Mouse (Mus musculus): ENCODE measurements around the gene Hexb.

Gene Hexb

GRCm38 (mm10) chr13:97197932-97198562 lies at the start of gene Hexb:
TSS of gene Hexb (minus strand) at chr13:97198357.
- POLR2A ChIA-PET: interaction anchor here in 3 of 4 experiments (0.5 to 19.2 kb wide), 41 partner anchors 8 to 623 kb away, joined by 3 to 247 read pairs (median 4); partner anchors contain the start of genes Fam169a (in 2 of the 3), Gfm2 (in 2 of the 3) and Nsa2 (in 2 of the 3)
- CTCF ChIA-PET: interaction anchor here in 2 of 4 experiments (0.6 to 1.0 kb wide), 3 partner anchors 10 to 1101 kb away, joined by 3 read pairs; no protein-coding TSS in a partner anchor

- ChIA-PET CTCF (interaction anchor here in 1 of 4 experiments (1.5 kb wide), 1 partner anchor 14 kb away, joined by 4 read pairs; no protein-coding TSS in a partner anchor), POLR2A (interaction anchor here in 3 of 4 experiments (0.8 to 17.0 kb wide), 15 partner anchors 9 to 324 kb away, joined by 3 to 340 read pairs (median 5); no protein-coding TSS in a partner anchor)
These were observed 49.6 kb upstream of the Hexb start for GRCm38 (mm10) chr13:97247754-97248153.

GRCm38 (mm10) chr13:97246217-97246616 lies 48.1 kb upstream of the Hexb start:
- ChIA-PET POLR2A (interaction anchor here (0.6 to 17.0 kb wide), 20 partner anchors 10 to 265 kb away, joined by 3 to 340 read pairs (median 4); no protein-coding TSS in a partner anchor), CTCF (interaction anchor here in 1 of 4 experiments (0.6 kb wide), 1 partner anchor 72 kb away, joined by 3 read pairs; no protein-coding TSS in a partner anchor)

GRCm38 (mm10) chr13:97245157-97245556 lies 47.0 kb upstream of the Hexb start:
- CTCF ChIA-PET: no interaction called here
- POLR2A ChIA-PET: interaction anchor here (0.5 to 17.0 kb wide), 24 partner anchors 8 to 335 kb away, joined by 3 to 340 read pairs (median 4); no protein-coding TSS in a partner anchor

GRCm38 (mm10) chr13:97244712-97245105 lies 46.6 kb upstream of the Hexb start:
- ChIA-PET CTCF (interaction anchor here in 2 of 4 experiments (0.6 to 1.0 kb wide), 2 partner anchors 305 to 694 kb away, joined by 3 to 5 read pairs; no protein-coding TSS in a partner anchor), POLR2A (interaction anchor here (0.5 to 17.0 kb wide), 38 partner anchors 8 to 336 kb away, joined by 3 to 340 read pairs (median 4); no protein-coding TSS in a partner anchor)

- ChIA-PET CTCF (interaction anchor here in 3 of 4 experiments (0.5 to 1.0 kb wide), 3 partner anchors 120 to 695 kb away, joined by 3 to 5 read pairs (median 3); no protein-coding TSS in a partner anchor), POLR2A (interaction anchor here (0.6 to 17.0 kb wide), 39 partner anchors 9 to 401 kb away, joined by 3 to 340 read pairs (median 4); no protein-coding TSS in a partner anchor)
These were observed 46.0 kb upstream of the Hexb start for GRCm38 (mm10) chr13:97243962-97244711.

GRCm38 (mm10) chr13:97242716-97243115 lies 44.6 kb upstream of the Hexb start:
- ChIA-PET POLR2A (interaction anchor here (0.6 to 17.0 kb wide), 26 partner anchors 8 to 359 kb away, joined by 3 to 340 read pairs (median 4); no protein-coding TSS in a partner anchor), CTCF (no interaction called here)

GRCm38 (mm10) chr13:97241787-97242280 lies 43.7 kb upstream of the Hexb start:
- POLR2A ChIA-PET: interaction anchor here (0.6 to 17.0 kb wide), 18 partner anchors 11 to 1722 kb away, joined by 3 to 340 read pairs (median 11); no protein-coding TSS in a partner anchor
- CTCF ChIA-PET: interaction anchor here in 1 of 4 experiments (1.0 to 1.9 kb wide), 3 partner anchors 19 to 349 kb away, joined by 3 to 6 read pairs (median 4); no protein-coding TSS in a partner anchor

- ChIA-PET POLR2A (interaction anchor here (0.5 to 17.0 kb wide), 127 partner anchors 8 to 791 kb away, joined by 3 to 340 read pairs (median 5); no protein-coding TSS in a partner anchor), CTCF (interaction anchor here in 3 of 4 experiments (0.6 to 2.4 kb wide), 39 partner anchors 9 to 790 kb away, joined by 3 to 28 read pairs (median 4); no protein-coding TSS in a partner anchor)
These were observed 43.0 kb upstream of the Hexb start, which contains the start of gene Enc1 for GRCm38 (mm10) chr13:97240965-97241786. TSS of gene Enc1 (plus strand) at chr13:97241105.

GRCm38 (mm10) chr13:97240279-97240964 lies 42.3 kb upstream of the Hexb start:
- ChIA-PET CTCF (interaction anchor here (0.5 to 2.4 kb wide), 53 partner anchors 8 to 1913 kb away, joined by 3 to 28 read pairs (median 4); partner anchors contain the start of gene Gm6169 (in 1 of the 4)), POLR2A (interaction anchor here (0.5 to 17.0 kb wide), 146 partner anchors 9 to 1662 kb away, joined by 3 to 340 read pairs (median 4); no protein-coding TSS in a partner anchor)

GRCm38 (mm10) chr13:97239343-97240180 lies 41.4 kb upstream of the Hexb start:
- POLR2A ChIA-PET: interaction anchor here (0.6 to 17.0 kb wide), 92 partner anchors 9 to 1662 kb away, joined by 3 to 340 read pairs (median 5); no protein-coding TSS in a partner anchor
- CTCF ChIA-PET: interaction anchor here (0.5 to 2.4 kb wide), 45 partner anchors 7 to 1912 kb away, joined by 3 to 28 read pairs (median 4); partner anchors contain the start of gene Gm6169 (in 1 of the 4)

GRCm38 (mm10) chr13:97238181-97238981 lies 40.2 kb upstream of the Hexb start:
- ChIA-PET CTCF (interaction anchor here in 3 of 4 experiments (0.7 to 1.9 kb wide), 7 partner anchors 236 to 791 kb away, joined by 3 to 6 read pairs (median 4); no protein-coding TSS in a partner anchor), POLR2A (interaction anchor here (0.5 to 17.0 kb wide), 14 partner anchors 10 to 367 kb away, joined by 3 to 340 read pairs (median 4); no protein-coding TSS in a partner anchor)

GRCm38 (mm10) chr13:97237700-97238099 lies 39.5 kb upstream of the Hexb start:
- CTCF ChIA-PET: interaction anchor here in 3 of 4 experiments (0.7 to 1.7 kb wide), 4 partner anchors 236 to 701 kb away, joined by 3 to 6 read pairs (median 4); no protein-coding TSS in a partner anchor
- POLR2A ChIA-PET: interaction anchor here (0.5 to 17.0 kb wide), 14 partner anchors 11 to 368 kb away, joined by 3 to 340 read pairs (median 4); no protein-coding TSS in a partner anchor

GRCm38 (mm10) chr13:97235911-97236310 lies 37.8 kb upstream of the Hexb start:
- POLR2A ChIA-PET: interaction anchor here in 3 of 4 experiments (0.8 to 17.0 kb wide), 5 partner anchors 200 to 703 kb away, joined by 3 to 340 read pairs (median 3); no protein-coding TSS in a partner anchor
- CTCF ChIA-PET: interaction anchor here in 2 of 4 experiments (0.5 to 1.5 kb wide), 2 partner anchors 136 to 371 kb away, joined by 3 read pairs; no protein-coding TSS in a partner anchor

Data from embryonic stem cell, embryonic (primary cell).